Mouse (Mus musculus) lung, embryonic 14.5 days (tissue): ENCODE results near the gene Mcl1. TPM values are rescaled to one million over a fixed set of nuclear protein-coding genes. Genes with fewer than 3 reads are reported as not detected.

Experiments
- ATAC-seq: fragments of 200-750 bp; cut with Nextera tagmentation; 2 replicates; pipeline ENCODE4 v1.8.0; 2017; ENCODE audit warnings: mild to moderate bottlenecking, moderate TSS enrichment, moderate library complexity; ENCODE audit not compliant: insufficient read depth
- DNase-seq: peaks from one replicate; pipeline ENCODE4 v3.0.0-alpha.2; 2015
- H3K27ac ChIP-seq: fragments of 300-500 bp; sonication (generic); 2 replicates; pipeline ENCODE4 v1.5.1; 2014; ENCODE audit warnings: low read depth, mild to moderate bottlenecking, moderate library complexity
- H3K27me3 ChIP-seq: fragments of 300-500 bp; sonication (generic); 2 replicates; pipeline ENCODE4 v1.6.1; 2014; ENCODE audit warnings: low read length, control low read depth; ENCODE audit not compliant: insufficient read depth
- H3K36me3 ChIP-seq: fragments of 300-500 bp; sonication (generic); 2 replicates; pipeline ENCODE4 v1.6.1; 2014; ENCODE audit warnings: control low read depth; ENCODE audit not compliant: insufficient read depth
- H3K4me1 ChIP-seq: fragments of 300-500 bp; sonication (generic); 2 replicates; pipeline ENCODE4 v1.6.1; 2014; ENCODE audit warnings: antibody characterized with exemption, control low read depth; ENCODE audit not compliant: insufficient read depth
- H3K4me2 ChIP-seq: fragments of 300-500 bp; sonication (generic); 2 replicates; pipeline ENCODE4 v1.6.1; 2014; ENCODE audit warnings: mild to moderate bottlenecking
- H3K4me3 ChIP-seq: fragments of 300-500 bp; sonication (generic); 2 replicates; pipeline ENCODE4 v1.5.1; 2014; ENCODE audit warnings: low read depth, low read length
- H3K9ac ChIP-seq: fragments of 300-500 bp; sonication (generic); 2 replicates; pipeline ENCODE4 v1.6.1; 2014
- H3K9me3 ChIP-seq: fragments of 300-500 bp; sonication (generic); 2 replicates; pipeline ENCODE4 v1.6.1; 2016; ENCODE audit warnings: low read depth, low read length, control low read depth
- CTCF ChIP-seq: IDR thresholded peaks from 2 replicates; pipeline ENCODE4 v1.5.1; 2016; ENCODE audit warnings: antibody characterized with exemption, low read depth
- WGBS: fragments of 180-500 bp; shearing (Covaris S2); extraction: QIAGEN DNeasy Blood & Tissue Kit; methylation state at CpG from one replicate; pipeline ENCODE4 v1.1.7; 2014; 5-methylcytosine and 5-hydroxymethylcytosine counted together
- polyA plus RNA-seq: library from polyadenylated mRNA; unstranded; fragments of >200 nt; fragmentation: Nextera tagmentation; extraction: Ambion mirVana; gene quantifications from 2 replicates; pipeline ENCODE4 v1.2.1, GENCODE M21; 2014

Mcl1 gene
- polyA plus RNA-seq, 1 experiment from 2014 or later: 82.3 TPM

- peaks cover 26% of the 10 kb centered on the region for H3K36me3 ChIP-seq
- ATAC-seq (no peak), DNase-seq (no peak)
- no peaks in the 10 kb centered on the region for H3K27me3 ChIP-seq
- H3K27ac ChIP-seq: no peak overlapping the region
- peak overlapping the region; percentile 69 for H3K4me2 ChIP-seq
- peak overlapping the region; percentile 99 for H3K4me3 ChIP-seq
- 88% methylated on average over 3 of the region's 3 CpGs for WGBS
- no peaks in the 10 kb centered on the region for H3K9me3 ChIP-seq
- H3K4me1 ChIP-seq: peaks cover 18% of the 10 kb centered on the region
- H3K9ac ChIP-seq: peak overlapping the region; percentile 100
- no peak for TF ChIP-seq CTCF
Measured at GRCm38 (mm10) chr3:95657711-95658110, 877 bp upstream of the Mcl1 start.

DNA sequence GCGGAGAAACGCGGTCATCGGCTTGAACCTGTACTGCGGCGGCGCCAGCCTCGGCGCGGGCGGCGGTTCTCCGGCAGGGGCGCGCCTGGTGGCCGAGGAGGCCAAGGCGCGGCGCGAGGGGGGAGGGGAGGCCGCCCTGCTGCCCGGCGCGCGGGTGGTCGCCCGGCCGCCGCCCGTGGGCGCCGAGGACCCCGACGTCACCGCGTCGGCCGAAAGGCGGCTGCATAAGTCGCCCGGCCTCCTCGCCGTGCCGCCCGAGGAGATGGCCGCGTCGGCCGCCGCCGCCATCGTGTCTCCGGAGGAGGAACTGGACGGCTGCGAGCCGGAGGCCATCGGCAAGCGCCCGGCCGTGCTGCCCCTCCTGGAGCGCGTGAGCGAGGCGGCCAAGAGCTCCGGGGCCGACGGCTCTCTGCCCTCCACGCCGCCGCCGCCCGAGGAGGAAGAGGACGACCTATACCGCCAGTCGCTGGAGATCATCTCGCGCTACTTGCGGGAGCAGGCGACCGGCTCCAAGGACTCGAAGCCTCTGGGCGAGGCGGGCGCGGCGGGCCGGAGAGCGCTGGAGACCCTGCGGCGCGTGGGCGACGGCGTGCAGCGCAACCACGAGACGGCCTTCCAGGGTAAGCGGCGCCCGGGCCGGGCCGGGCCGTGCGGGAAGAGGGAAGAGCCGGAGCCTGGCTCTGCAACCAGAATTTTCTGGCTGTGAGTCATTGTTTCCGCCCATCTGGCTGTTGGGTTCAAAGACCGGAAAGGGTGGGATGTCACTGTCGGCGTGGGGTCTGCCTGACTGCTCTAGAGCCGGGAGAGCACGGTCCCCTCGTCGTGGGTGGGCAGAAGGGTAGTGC lies 502 bp downstream of the Mcl1 start:
- Histone ChIP-seq H3K4me1 (peaks cover 13% of the 10 kb centered on the region; the same call in 1 of the 2 replicates), H3K9ac (peak overlapping the region; percentile 100), H3K27me3 (no peaks in the 10 kb centered on the region), H3K27ac (peak overlapping the region; percentile 99), H3K4me2 (peak overlapping the region; percentile 69), H3K36me3 (peaks cover 40% of the 10 kb centered on the region), H3K4me3 (peak overlapping the region; percentile 99), H3K9me3 (no peaks in the 10 kb centered on the region)
- peak; percentile 68 for ATAC-seq
- WGBS: under 1% methylated on average over 100 of the region's 113 CpGs
- DNase-seq: peak; percentile 92
- TF ChIP-seq CTCF: no peak

DNA sequence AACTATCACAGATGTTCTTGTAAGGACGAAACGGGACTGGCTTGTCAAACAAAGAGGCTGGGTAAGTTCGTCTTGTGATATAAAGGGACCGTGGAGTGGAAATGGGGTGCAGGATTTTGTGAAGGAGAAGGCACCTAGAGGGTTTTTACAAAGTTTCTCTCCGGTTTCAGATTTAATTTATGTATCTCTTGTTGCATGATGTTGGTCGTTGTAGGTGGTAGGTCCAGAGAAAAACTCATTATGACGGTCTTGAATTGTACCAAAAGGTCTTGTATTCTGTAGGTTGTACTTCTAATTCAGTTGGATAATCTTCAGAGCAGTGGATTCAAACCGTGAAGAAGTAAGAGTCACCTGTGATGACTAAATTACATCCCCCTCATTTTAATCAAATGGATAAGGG lies 1.4 kb downstream of the Mcl1 start:
- Histone ChIP-seq H3K9ac (peak overlapping the region; percentile 100), H3K27me3 (no peaks in the 10 kb centered on the region), H3K4me1 (peaks cover 16% of the 10 kb centered on the region; the same call in 1 of the 2 replicates), H3K36me3 (peaks cover 49% of the 10 kb centered on the region), H3K4me2 (peak overlapping the region; percentile 69), H3K27ac (peak overlapping the region; percentile 99), H3K9me3 (no peaks in the 10 kb centered on the region), H3K4me3 (peak overlapping the region; percentile 99)
- DNase-seq: no peak
- ATAC-seq: no peak
- WGBS: 1% methylated on average over 8 of the region's 8 CpGs
- no peak for TF ChIP-seq CTCF

- peak overlapping the region; percentile 99 for H3K4me3 ChIP-seq
- H3K27me3 ChIP-seq: no peaks in the 10 kb centered on the region
- no peak for DNase-seq
- no peak for TF ChIP-seq CTCF
- ATAC-seq: no peak
- H3K36me3 ChIP-seq: peaks cover 55% of the 10 kb centered on the region
- H3K4me1 ChIP-seq: peaks cover 24% of the 10 kb centered on the region; the same call in 1 of the 2 replicates
- 0 out of 2 replicates have a peak overlapping the region, but pooled peaks have one; percentile 3 for H3K27ac ChIP-seq
- WGBS: 20% methylated on average over 2 of the region's 2 CpGs
- H3K9me3 ChIP-seq: no peaks in the 10 kb centered on the region
- H3K4me2 ChIP-seq: peak overlapping the region; percentile 69
- peak overlapping the region; percentile 100 for H3K9ac ChIP-seq
Measured at GRCm38 (mm10) chr3:95660788-95661478, 2.3 kb downstream of the Mcl1 start.

- peak overlapping the region; percentile 16; the same call in 1 of the 2 replicates for H3K27ac ChIP-seq
- H3K9ac ChIP-seq: peak overlapping the region; percentile 38
- no peaks in the 10 kb centered on the region for H3K9me3 ChIP-seq
- peaks cover 55% of the 10 kb centered on the region for H3K36me3 ChIP-seq
- H3K4me2 ChIP-seq: peak overlapping the region; percentile 69
- DNase-seq (no peak), ATAC-seq (no peak)
- peaks cover 25% of the 10 kb centered on the region; the same call in 1 of the 2 replicates for H3K4me1 ChIP-seq
- peak overlapping the region; percentile 99 for H3K4me3 ChIP-seq
- no peak for TF ChIP-seq CTCF
- WGBS: 26% methylated on average over 7 of the region's 7 CpGs
- H3K27me3 ChIP-seq: no peaks in the 10 kb centered on the region
Measured at GRCm38 (mm10) chr3:95661945-95662715, 3.5 kb downstream of the Mcl1 start.

GRCm38 (mm10) chr3:95662724-95663449 lies 4.3 kb downstream of the Mcl1 start:
- WGBS: 76% methylated on average over 7 of the region's 7 CpGs
- Histone ChIP-seq H3K36me3 (peaks cover 55% of the 10 kb centered on the region), H3K27ac (peak overlapping the region; percentile 16; the same call in 1 of the 2 replicates), H3K4me1 (peaks cover 31% of the 10 kb centered on the region; the same call in 1 of the 2 replicates), H3K9ac (peak overlapping the region; percentile 38), H3K4me2 (peak overlapping the region; percentile 69), H3K9me3 (no peaks in the 10 kb centered on the region), H3K4me3 (peak overlapping the region; percentile 99; the same call in 1 of the 2 replicates), H3K27me3 (no peaks in the 10 kb centered on the region)
- no peak for ATAC-seq
- no peak for DNase-seq
- TF ChIP-seq CTCF: no peak
